Mouse (Mus musculus) CH12.LX (cell line): ENCODE results near the gene Sertad1. TPM values are rescaled to one million over a fixed set of nuclear protein-coding genes. Genes with fewer than 3 reads are reported as not detected.
A peak's percentile ranks its signal among the peaks of the same experiment; 100 is the strongest.

Experiments used
- DNase-seq: peaks from one replicate; pipeline ENCODE4 v3.0.0-alpha.2; 2013; ENCODE audit errors: extremely low read depth
- H3K27ac ChIP-seq: 2 replicates; pipeline ENCODE4 v1.5.1; 2012; ENCODE audit warnings: low read depth, mild to moderate bottlenecking, control low read depth, moderate library complexity; ENCODE audit not compliant: insufficient read depth
- H3K27me3 ChIP-seq: replicated peaks from 2 replicates; pipeline ENCODE3; 2012; ENCODE audit warnings: inconsistent platforms
- H3K36me3 ChIP-seq, 2 experiments: replicated peaks in 1 of 2; 2 replicates each; pipeline versions ENCODE3 to v1.6.1; 2012; ENCODE audit warnings: inconsistent platforms in 1 of 2, low read length in 1 of 2, mild to moderate bottlenecking in 1 of 2, mixed read lengths in 1 of 2, moderate library complexity in 1 of 2; ENCODE audit not compliant: control insufficient read depth in 1 of 2, insufficient read depth in 1 of 2
- H3K4me1 ChIP-seq, 2 experiments: 2 replicates each; pipeline ENCODE4 v1.6.1; 2012; ENCODE audit warnings: inconsistent platforms in 1 of 2, moderate library complexity in 1 of 2; ENCODE audit not compliant: insufficient read depth in 2 of 2, control insufficient read depth in 1 of 2
- H3K4me2 ChIP-seq: 2 replicates; pipeline ENCODE4 v1.6.1; 2012; ENCODE audit warnings: low read depth, mild to moderate bottlenecking, control low read depth; ENCODE audit not compliant: poor library complexity, insufficient read depth, severe bottlenecking
- H3K4me3 ChIP-seq, 3 experiments: fragments of 150-350 bp in 1 of 3; sonication (generic) in 1 of 3; replicated peaks in 1 of 3; 2 replicates each; pipeline versions ENCODE3 to v1.5.1; 2011 to 2012; ENCODE audit warnings: low read depth in 2 of 3, low read length in 2 of 3, mild to moderate bottlenecking in 2 of 3, moderate library complexity in 2 of 3, control low read depth in 1 of 3, improper control_type of control experiment in 1 of 3, inconsistent platforms in 1 of 3, mixed read lengths in 1 of 3; ENCODE audit not compliant: poor library complexity in 1 of 3
- H3K79me2 ChIP-seq: replicated peaks from 2 replicates; pipeline ENCODE4 v1.6.1; 2012; ENCODE audit warnings: mild to moderate bottlenecking, moderate library complexity; ENCODE audit not compliant: control insufficient read depth, poor library complexity, insufficient read depth, severe bottlenecking; ENCODE audit errors: extremely low read depth
- H3K9ac ChIP-seq: 2 replicates; pipeline ENCODE4 v1.6.1; 2012; ENCODE audit warnings: low read depth, mild to moderate bottlenecking, control low read depth, moderate library complexity; ENCODE audit not compliant: insufficient read depth
- H3K9me3 ChIP-seq: replicated peaks from 2 replicates; pipeline ENCODE3; 2012; ENCODE audit warnings: low read length, inconsistent platforms, mixed read lengths
- CHD1 ChIP-seq: IDR thresholded peaks from 2 replicates; pipeline ENCODE4 v1.6.1; 2012; ENCODE audit warnings: low read depth, low read length, improper control_type of control experiment, inconsistent platforms
- CTCF ChIP-seq, 2 experiments: IDR thresholded peaks in 1 of 2; conservative IDR thresholded peaks in 1 of 2; 2 replicates each; pipeline ENCODE4 v1.5.1; 2011 to 2012; ENCODE audit warnings: low read depth in 2 of 2, low read length in 2 of 2, improper control_type of control experiment in 1 of 2, inconsistent platforms in 1 of 2, mild to moderate bottlenecking in 1 of 2, moderate library complexity in 1 of 2
- ELF1 ChIP-seq: IDR thresholded peaks from 2 replicates; pipeline ENCODE4 v1.6.1; 2014; ENCODE audit warnings: low read depth, mild to moderate bottlenecking, inconsistent platforms, low read length, improper control_type of control experiment
- EP300 ChIP-seq: IDR thresholded peaks from 2 replicates; pipeline ENCODE4 v1.6.1; 2011; ENCODE audit warnings: low read length, improper control_type of control experiment
- GABPA ChIP-seq: IDR thresholded peaks from 2 replicates; pipeline ENCODE4 v1.6.1; 2012; ENCODE audit warnings: low read depth, low read length, improper control_type of control experiment, inconsistent platforms; ENCODE audit not compliant: insufficient replicate concordance
- JUND ChIP-seq: conservative IDR thresholded peaks from 2 replicates; pipeline ENCODE4 v1.6.1; 2011; ENCODE audit warnings: low read depth, low read length, improper control_type of control experiment
- MAX ChIP-seq: IDR thresholded peaks from 2 replicates; pipeline ENCODE4 v1.6.1; 2011; ENCODE audit warnings: low read length, improper control_type of control experiment
- MEF2A ChIP-seq: IDR thresholded peaks from 2 replicates; pipeline ENCODE4 v1.6.1; 2014; ENCODE audit warnings: low read depth, mild to moderate bottlenecking, inconsistent platforms, low read length, improper control_type of control experiment, borderline replicate concordance
- MXI1 ChIP-seq: IDR thresholded peaks from 2 replicates; pipeline ENCODE4 v1.6.1; 2011; ENCODE audit warnings: mild to moderate bottlenecking, low read depth, low read length, improper control_type of control experiment
- RAD21 ChIP-seq: IDR thresholded peaks from 2 replicates; pipeline ENCODE4 v1.6.1; 2011; ENCODE audit warnings: low read depth, mild to moderate bottlenecking, low read length, improper control_type of control experiment, moderate library complexity
- SIN3A ChIP-seq: IDR thresholded peaks from 2 replicates; pipeline ENCODE4 v1.6.1; 2012; ENCODE audit warnings: low read length, improper control_type of control experiment, inconsistent platforms
- USF1 ChIP-seq: IDR thresholded peaks from 2 replicates; pipeline ENCODE4 v1.6.1; 2014; ENCODE audit warnings: low read depth, mild to moderate bottlenecking, inconsistent platforms, low read length, improper control_type of control experiment
- USF2 ChIP-seq: conservative IDR thresholded peaks from 2 replicates; pipeline ENCODE4 v1.6.1; 2011; ENCODE audit warnings: low read depth, low read length, improper control_type of control experiment
- ZNF384 ChIP-seq: IDR thresholded peaks from 2 replicates; pipeline ENCODE4 v1.6.1; 2012; ENCODE audit warnings: low read depth, low read length, improper control_type of control experiment, inconsistent platforms
- dilution Hi-C: fragments of 300-500 bp; cut with MboI; formaldehyde crosslinking; loops from 2 replicates; pipeline ENCODE4 v1.14.3; 2020; ENCODE audit warnings: low sequenced_read_pairs; ENCODE audit not compliant: extremely low pct_unique_long_range_greater_than_20kb, extremely low pct_ligation_motif_present
- in situ Hi-C: fragments of 300-500 bp; cut with MboI; formaldehyde crosslinking; loops from 3 replicates; pipeline ENCODE4 v1.14.3; 2019; ENCODE audit warnings: low sequenced_read_pairs, low pct_ligation_motif_present, low pct_unique_long_range_greater_than_20kb, mixed read lengths
- polyA plus RNA-seq: library from polyadenylated mRNA; unstranded; fragments of >175 nt; gene quantifications from 2 replicates; pipeline ENCODE4 v1.2.1, GENCODE M21; 2012; ENCODE audit warnings: low read depth; ENCODE audit not compliant: insufficient read length
- total RNA-seq, 2 experiments: library from RNA; depleted of rRNA; stranded (reverse); fragments of 300-350 nt in 1 of 2; fragments of >200 nt in 1 of 2; gene quantifications; 2 replicates each; pipeline ENCODE4 v1.2.3; 2012 to 2014

Sertad1 gene
- total and polyA plus RNA-seq, 3 experiments, result 5.0 to 9.1 (median 8.3) TPM

DNA sequence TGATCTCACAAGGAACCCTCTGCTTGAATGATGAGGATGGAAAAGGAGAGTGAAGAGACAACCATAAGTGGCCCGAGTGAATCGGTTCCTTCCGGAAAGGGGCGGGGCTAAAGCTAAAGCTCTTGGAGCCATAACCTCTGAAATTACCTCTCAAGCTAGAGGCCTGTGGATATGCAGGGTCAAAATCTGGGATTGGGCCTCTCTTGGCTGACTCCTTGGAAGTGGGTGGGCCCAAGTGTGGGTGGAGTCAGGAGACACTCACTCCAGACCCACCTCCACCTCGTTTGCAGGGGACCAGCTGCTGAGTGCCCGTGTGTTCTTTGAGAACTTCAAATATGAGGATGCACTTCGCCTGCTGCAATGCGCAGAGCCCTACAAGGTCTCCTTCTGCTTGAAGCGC, 28.3 kb downstream of the Sertad1 start:
- Histone ChIP-seq H3K79me2 (no peaks in the 10 kb centered on the region), H3K36me3 (no peaks in the 10 kb centered on the region), H3K9ac (no peak overlapping the region), H3K27me3 (peaks cover 22% of the 10 kb centered on the region), H3K4me2 (no peak overlapping the region), H3K4me3 (no peak overlapping the region), H3K4me1 (no peaks in the 10 kb centered on the region), H3K27ac (no peak overlapping the region), H3K9me3 (peaks cover 9% of the 10 kb centered on the region)
- no peak for TF ChIP-seq MAX
- no peak for TF ChIP-seq MEF2A
- TF ChIP-seq ELF1, result no peak
- no peak for TF ChIP-seq ZNF384
- no peak for TF ChIP-seq USF2
- TF ChIP-seq JUND, result no peak
- DNase-seq, result no peak
- dilution Hi-C loops (no loop called here), in situ Hi-C loops (no loop called here)

DNA sequence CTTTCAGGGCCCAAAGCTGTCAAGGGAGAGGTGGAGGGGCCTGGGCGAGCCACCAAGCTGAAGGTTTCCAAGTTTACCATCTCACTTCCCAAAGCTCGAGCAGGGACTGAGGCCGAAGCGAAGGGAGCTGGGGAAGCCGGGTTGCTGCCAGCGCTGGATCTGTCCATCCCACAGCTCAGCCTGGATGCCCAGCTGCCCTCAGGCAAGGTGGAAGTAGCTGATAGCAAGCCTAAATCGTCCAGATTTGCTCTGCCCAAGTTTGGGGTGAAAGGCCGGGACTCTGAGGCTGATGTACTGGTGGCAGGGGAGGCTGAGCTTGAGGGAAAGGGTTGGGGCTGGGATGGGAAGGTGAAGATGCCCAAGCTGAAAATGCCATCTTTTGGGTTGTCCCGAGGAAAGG, 31.6 kb downstream of the Sertad1 start:
- in situ Hi-C loops, result no loop called here

DNA sequence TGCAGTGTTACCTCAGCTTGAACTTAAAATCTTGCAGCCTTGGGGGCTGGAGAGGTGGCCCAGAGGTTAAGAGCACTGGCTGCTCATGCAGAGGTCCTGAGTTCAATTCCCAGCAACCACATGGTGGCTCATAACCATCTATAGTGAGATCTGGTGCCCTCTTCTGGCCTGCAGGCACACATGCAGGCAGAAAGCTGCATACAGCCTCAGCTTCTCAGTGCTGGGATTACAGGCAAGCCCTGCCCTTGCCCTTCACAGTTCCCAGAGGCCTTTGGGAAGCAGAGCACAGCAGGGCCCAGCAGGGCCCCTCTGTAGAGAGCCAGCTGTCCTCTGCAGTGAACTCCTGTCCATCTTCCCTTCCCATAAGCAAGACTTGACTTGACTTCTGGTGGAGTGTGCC, 33.4 kb downstream of the Sertad1 start:
- in situ Hi-C loops (loop anchor here (10.0 kb wide), 1 partner anchor 185 kb away; the partner anchor contains the start of gene Ltbp4), dilution Hi-C loops (no loop called here)
- peaks cover 12% of the 10 kb centered on the region for H3K9me3 ChIP-seq
- H3K9ac ChIP-seq, result no peak overlapping the region
- H3K4me1 ChIP-seq, result no peaks in the 10 kb centered on the region
- no peak for DNase-seq
- no peaks in the 10 kb centered on the region for H3K36me3 ChIP-seq
- no peaks in the 10 kb centered on the region for H3K79me2 ChIP-seq
- H3K27me3 ChIP-seq, result peaks cover 22% of the 10 kb centered on the region
- H3K27ac ChIP-seq, result no peak overlapping the region
- H3K4me3 ChIP-seq, result no peak overlapping the region
- H3K4me2 ChIP-seq, result no peak overlapping the region
- TF ChIP-seq USF1, result no peak
- no peak for TF ChIP-seq GABPA
- no peak for TF ChIP-seq EP300
- TF ChIP-seq CTCF (conservative IDR thresholded peaks at IDR 0.05 in 1 of 2, IDR thresholded peaks at IDR 0.05 in 1 of 2; ENCODE audit: low read depth in 2 of 2, low read length in 2 of 2), result peak in 1 of 2 experiments; percentile 37; a peak in 1 of 4 replicates

More for the DNA sequence above, 31.6 kb downstream of the Sertad1 start:
- dilution Hi-C loops, result no loop called here
- TF ChIP-seq CTCF (conservative IDR thresholded peaks at IDR 0.05 in 1 of 2, IDR thresholded peaks at IDR 0.05 in 1 of 2; ENCODE audit: low read depth in 2 of 2, low read length in 2 of 2) (no peak), RAD21 (no peak), JUND (no peak), USF1 (no peak), SIN3A (no peak), CHD1 (no peak), MXI1 (no peak)
- Histone ChIP-seq H3K9ac (no peak overlapping the region), H3K4me1 (no peaks in the 10 kb centered on the region), H3K9me3 (peaks cover 12% of the 10 kb centered on the region), H3K4me2 (no peak overlapping the region), H3K27ac (no peak overlapping the region), H3K79me2 (no peaks in the 10 kb centered on the region), H3K36me3 (no peaks in the 10 kb centered on the region), H3K4me3 (no peak overlapping the region), H3K27me3 (peaks cover 22% of the 10 kb centered on the region)
- no peak for DNase-seq
